Mouse (Mus musculus): ENCODE results near the gene Grin2b. TPM values are rescaled to one million over a fixed set of nuclear protein-coding genes. Genes with fewer than 3 reads are reported as not detected.

Gene Grin2b
- polyA plus RNA-seq, 1 experiment = not detected

GRCm38 (mm10) chr6:136041821-136042220, 131.5 kb downstream of the Grin2b start:
- Histone ChIP-seq H3K36me3 (ENCODE audit: control insufficient read depth, insufficient read depth) (no peaks in the 10 kb centered on the region), H3K27me3 (ENCODE audit: control insufficient read depth, insufficient read depth, insufficient read length) (no peaks in the 10 kb centered on the region)
- TF ChIP-seq CEBPB (IDR thresholded peaks at IDR 0.05; ENCODE audit: low read depth) (no peak), CTCF (IDR thresholded peaks at IDR 0.05; ENCODE audit: control insufficient read depth, insufficient read depth, insufficient read length) (no peak), USF1 (IDR thresholded peaks at IDR 0.05; ENCODE audit: low read depth) (no peak), MAX (IDR thresholded peaks at IDR 0.05) (no peak), FOSL1 (IDR thresholded peaks at IDR 0.05; ENCODE audit: insufficient read depth, low read length, poor library complexity, severe bottlenecking) (no peak), MYOG (IDR thresholded peaks at IDR 0.05; ENCODE audit: control insufficient read depth, extremely low read depth, insufficient read length) (no peak)

GRCm38 (mm10) chr6:136040931-136041330, 132.4 kb downstream of the Grin2b start:
- no peak overlapping the region for H3ac ChIP-seq (ENCODE audit: control insufficient read depth, insufficient read length, low read depth)
- no peaks in the 10 kb centered on the region for H3K27me3 ChIP-seq (ENCODE audit: control insufficient read depth, insufficient read depth, insufficient read length)
- H3K4me3 ChIP-seq (ENCODE audit: insufficient read depth, poor library complexity, severe bottlenecking) = no peak overlapping the region
- TF ChIP-seq USF1 (IDR thresholded peaks at IDR 0.05; ENCODE audit: low read depth) = no peak
- H3K79me2 ChIP-seq (ENCODE audit: control insufficient read depth, insufficient read depth) = no peaks in the 10 kb centered on the region
- no peaks in the 10 kb centered on the region for H3K36me3 ChIP-seq (ENCODE audit: control insufficient read depth, insufficient read depth)
- H3K79me3 ChIP-seq (ENCODE audit: low read depth) = no peaks in the 10 kb centered on the region

More at GRCm38 (mm10) chr6:136041821-136042220, 131.5 kb downstream of the Grin2b start:
- Histone ChIP-seq H3K4me3 (ENCODE audit: insufficient read depth, poor library complexity, severe bottlenecking) (no peak overlapping the region), H3K79me3 (ENCODE audit: low read depth) (no peaks in the 10 kb centered on the region), H3ac (ENCODE audit: control insufficient read depth, insufficient read length, low read depth) (no peak overlapping the region), H3K79me2 (ENCODE audit: control insufficient read depth, insufficient read depth) (no peaks in the 10 kb centered on the region)

- Histone ChIP-seq H3ac (ENCODE audit: control insufficient read depth, insufficient read length, low read depth) (no peak overlapping the region), H3K36me3 (ENCODE audit: control insufficient read depth, insufficient read depth) (no peaks in the 10 kb centered on the region), H3K4me3 (ENCODE audit: insufficient read depth, poor library complexity, severe bottlenecking) (no peak overlapping the region), H3K79me2 (ENCODE audit: control insufficient read depth, insufficient read depth) (no peaks in the 10 kb centered on the region), H3K79me3 (ENCODE audit: low read depth) (no peaks in the 10 kb centered on the region), H3K27me3 (ENCODE audit: control insufficient read depth, insufficient read depth, insufficient read length) (no peaks in the 10 kb centered on the region)
- TF ChIP-seq CEBPB (IDR thresholded peaks at IDR 0.05; ENCODE audit: low read depth) (no peak), CTCF (IDR thresholded peaks at IDR 0.05; ENCODE audit: control insufficient read depth, insufficient read depth, insufficient read length) (no peak), MYOD1 (IDR thresholded peaks at IDR 0.05; ENCODE audit: control insufficient read depth, insufficient read length, low read depth) (no peak), MAX (IDR thresholded peaks at IDR 0.05) (no peak), USF1 (IDR thresholded peaks at IDR 0.05; ENCODE audit: low read depth) (no peak), MYOG (IDR thresholded peaks at IDR 0.05; ENCODE audit: control insufficient read depth, extremely low read depth, insufficient read length) (no peak), FOSL1 (IDR thresholded peaks at IDR 0.05; ENCODE audit: insufficient read depth, low read length, poor library complexity, severe bottlenecking) (no peak)
These were observed 143.9 kb downstream of the Grin2b start for GRCm38 (mm10) chr6:136029235-136029939.

- no peak overlapping the region for H3K4me3 ChIP-seq (ENCODE audit: insufficient read depth, poor library complexity, severe bottlenecking)
- H3ac ChIP-seq (ENCODE audit: control insufficient read depth, insufficient read length, low read depth) = no peak overlapping the region
- H3K79me3 ChIP-seq (ENCODE audit: low read depth) = no peaks in the 10 kb centered on the region
- no peaks in the 10 kb centered on the region for H3K27me3 ChIP-seq (ENCODE audit: control insufficient read depth, insufficient read depth, insufficient read length)
- H3K36me3 ChIP-seq (ENCODE audit: control insufficient read depth, insufficient read depth) = no peaks in the 10 kb centered on the region
- TF ChIP-seq MYOG (IDR thresholded peaks at IDR 0.05; ENCODE audit: control insufficient read depth, extremely low read depth, insufficient read length) = no peak
- TF ChIP-seq CEBPB (IDR thresholded peaks at IDR 0.05; ENCODE audit: low read depth) = no peak
- TF ChIP-seq FOSL1 (IDR thresholded peaks at IDR 0.05; ENCODE audit: insufficient read depth, low read length, poor library complexity, severe bottlenecking) = no peak
- no peak for TF ChIP-seq MYOD1 (IDR thresholded peaks at IDR 0.05; ENCODE audit: control insufficient read depth, insufficient read length, low read depth)
- no peak for TF ChIP-seq CTCF (IDR thresholded peaks at IDR 0.05; ENCODE audit: control insufficient read depth, insufficient read depth, insufficient read length)
- TF ChIP-seq USF1 (IDR thresholded peaks at IDR 0.05; ENCODE audit: low read depth) = no peak
- H3K79me2 ChIP-seq (ENCODE audit: control insufficient read depth, insufficient read depth) = no peaks in the 10 kb centered on the region
These were observed 146.4 kb downstream of the Grin2b start for GRCm38 (mm10) chr6:136026936-136027335.

- no peaks in the 10 kb centered on the region for H3K36me3 ChIP-seq (ENCODE audit: control insufficient read depth, insufficient read depth)
- TF ChIP-seq FOSL1 (IDR thresholded peaks at IDR 0.05; ENCODE audit: insufficient read depth, low read length, poor library complexity, severe bottlenecking) (no peak), MYOD1 (IDR thresholded peaks at IDR 0.05; ENCODE audit: control insufficient read depth, insufficient read length, low read depth) (no peak), MYOG (IDR thresholded peaks at IDR 0.05; ENCODE audit: control insufficient read depth, extremely low read depth, insufficient read length) (no peak), CEBPB (IDR thresholded peaks at IDR 0.05; ENCODE audit: low read depth) (no peak), CTCF (IDR thresholded peaks at IDR 0.05; ENCODE audit: control insufficient read depth, insufficient read depth, insufficient read length) (no peak), USF1 (IDR thresholded peaks at IDR 0.05; ENCODE audit: low read depth) (no peak), MAX (IDR thresholded peaks at IDR 0.05) (no peak)
- no peaks in the 10 kb centered on the region for H3K79me3 ChIP-seq (ENCODE audit: low read depth)
- no peak overlapping the region for H3K4me3 ChIP-seq (ENCODE audit: insufficient read depth, poor library complexity, severe bottlenecking)
- no peak overlapping the region for H3ac ChIP-seq (ENCODE audit: control insufficient read depth, insufficient read length, low read depth)
- H3K27me3 ChIP-seq (ENCODE audit: control insufficient read depth, insufficient read depth, insufficient read length) = no peaks in the 10 kb centered on the region
- no peaks in the 10 kb centered on the region for H3K79me2 ChIP-seq (ENCODE audit: control insufficient read depth, insufficient read depth)
These were observed 147.5 kb downstream of the Grin2b start for GRCm38 (mm10) chr6:136025801-136026200.

GRCm38 (mm10) chr6:136020460-136020859, 152.9 kb downstream of the Grin2b start:
- Histone ChIP-seq H3K4me3 (ENCODE audit: insufficient read depth, poor library complexity, severe bottlenecking) (no peak overlapping the region), H3ac (ENCODE audit: control insufficient read depth, insufficient read length, low read depth) (no peak overlapping the region), H3K79me3 (ENCODE audit: low read depth) (no peaks in the 10 kb centered on the region), H3K79me2 (ENCODE audit: control insufficient read depth, insufficient read depth) (no peaks in the 10 kb centered on the region), H3K36me3 (ENCODE audit: control insufficient read depth, insufficient read depth) (no peaks in the 10 kb centered on the region), H3K27me3 (ENCODE audit: control insufficient read depth, insufficient read depth, insufficient read length) (no peaks in the 10 kb centered on the region)
- TF ChIP-seq MAX (IDR thresholded peaks at IDR 0.05) (no peak), CTCF (IDR thresholded peaks at IDR 0.05; ENCODE audit: control insufficient read depth, insufficient read depth, insufficient read length) (no peak), MYOG (IDR thresholded peaks at IDR 0.05; ENCODE audit: control insufficient read depth, extremely low read depth, insufficient read length) (no peak), CEBPB (IDR thresholded peaks at IDR 0.05; ENCODE audit: low read depth) (no peak), MYOD1 (IDR thresholded peaks at IDR 0.05; ENCODE audit: control insufficient read depth, insufficient read length, low read depth) (no peak), FOSL1 (IDR thresholded peaks at IDR 0.05; ENCODE audit: insufficient read depth, low read length, poor library complexity, severe bottlenecking) (no peak), USF1 (IDR thresholded peaks at IDR 0.05; ENCODE audit: low read depth) (no peak)
